Mouse (Mus musculus): ENCODE results near the gene Cnot3. TPM values are rescaled to one million over a fixed set of nuclear protein-coding genes. Genes with fewer than 3 reads are reported as not detected.

Cnot3 gene
- 5.7 TPM for polyA plus RNA-seq (2014; fragmentation: Illumina TruSeq; extraction: RNeasy Lipid Tissue Mini Kit (QIAGEN cat#74804); ENCODE audit: low read depth, low replicate concordance)

DNA sequence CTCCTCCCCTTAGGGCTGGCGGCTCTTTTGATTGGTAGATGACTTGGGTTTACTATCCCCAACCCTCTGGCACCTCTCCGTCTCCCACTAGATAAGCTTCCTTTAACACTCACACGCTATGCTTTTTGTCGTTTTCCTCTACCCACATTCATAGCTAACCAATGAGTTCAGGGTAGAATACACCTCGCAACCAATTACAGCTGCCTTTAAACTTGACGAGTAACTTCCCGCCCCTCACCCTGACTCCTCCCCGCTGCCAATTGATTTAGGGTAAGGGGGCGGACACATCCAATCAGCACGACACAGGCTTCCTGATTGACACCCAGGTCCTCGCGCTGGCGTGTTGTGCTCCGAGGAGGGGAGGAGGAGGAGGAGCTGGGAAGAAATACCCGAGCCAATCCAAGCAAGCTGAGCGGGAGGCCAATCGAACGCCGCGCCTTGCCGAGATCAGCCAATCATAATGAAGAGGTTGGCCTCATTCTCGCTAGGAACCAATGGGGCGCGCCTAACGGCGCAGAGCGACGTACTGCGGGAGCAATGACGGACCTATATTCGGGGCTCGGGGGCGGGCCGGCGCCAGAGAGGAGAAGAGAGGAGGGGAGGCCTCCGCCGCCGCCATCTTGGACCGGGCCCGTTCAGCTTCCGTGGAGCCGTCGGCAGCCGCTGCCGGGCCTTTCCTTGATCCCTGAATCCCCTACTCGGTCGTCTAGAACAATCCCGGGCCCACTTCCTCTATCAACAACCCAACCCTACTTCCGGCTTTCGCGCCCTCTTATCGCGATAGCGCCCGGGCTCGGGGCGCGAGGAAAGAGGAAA is at the start of gene Cnot3:
Cnot3 (plus strand) TSS at position 597 of the 816 bp plus-strand sequence.

GRCm38 (mm10) chr7:3616057-3616388 is 29.0 kb upstream of the Cnot3 start, which contains the start of gene Oscar:
Oscar (minus strand) TSS chr7:3616157.

DNA sequence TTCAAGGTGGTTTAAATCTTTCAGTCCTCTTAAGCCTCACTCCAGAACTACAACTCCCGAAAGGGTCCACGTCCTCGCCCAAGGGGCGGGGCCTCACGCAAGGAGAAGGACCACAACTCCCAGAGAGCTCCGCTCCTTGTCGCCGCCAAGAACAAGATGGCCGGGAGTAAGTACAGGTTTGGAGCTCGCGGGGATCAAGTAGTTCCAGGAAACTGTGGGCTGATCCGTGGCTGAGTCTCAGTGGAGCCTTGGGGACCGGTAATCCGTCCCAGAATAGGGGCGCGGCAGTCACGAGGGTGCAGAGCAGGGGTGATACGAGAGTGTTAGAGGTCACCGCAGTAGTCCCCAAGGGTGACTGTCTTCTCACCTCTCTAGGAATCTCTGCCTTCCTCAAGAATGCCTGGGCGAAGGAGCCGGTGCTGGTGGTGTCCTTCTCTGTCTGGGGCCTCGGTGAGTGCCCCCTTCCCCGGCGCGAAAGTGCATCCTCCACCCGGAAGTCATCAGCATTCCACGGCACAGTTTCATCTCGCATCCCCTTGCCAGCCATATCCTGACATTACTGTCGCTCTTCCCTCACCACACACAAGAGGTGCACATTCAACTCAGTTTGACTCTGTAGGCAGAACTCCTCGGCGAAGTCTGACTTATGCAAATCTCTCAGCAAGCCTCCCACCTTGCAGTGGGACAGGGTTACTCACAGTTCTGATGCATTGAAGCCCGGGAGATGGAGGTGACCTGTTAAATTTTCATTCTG is 27.6 kb upstream of the Cnot3 start, which contains the start of gene Ndufa3:
Ndufa3 (plus strand) TSS at position 132 of the 754 bp plus-strand sequence.

GRCm38 (mm10) chr7:3629543-3630477 is 15.3 kb upstream of the Cnot3 start, which contains the start of the genes Tfpt and Prpf31:
Tfpt (minus strand) TSS chr7:3629929.
Prpf31 (plus strand) TSS chr7:3629985.

DNA sequence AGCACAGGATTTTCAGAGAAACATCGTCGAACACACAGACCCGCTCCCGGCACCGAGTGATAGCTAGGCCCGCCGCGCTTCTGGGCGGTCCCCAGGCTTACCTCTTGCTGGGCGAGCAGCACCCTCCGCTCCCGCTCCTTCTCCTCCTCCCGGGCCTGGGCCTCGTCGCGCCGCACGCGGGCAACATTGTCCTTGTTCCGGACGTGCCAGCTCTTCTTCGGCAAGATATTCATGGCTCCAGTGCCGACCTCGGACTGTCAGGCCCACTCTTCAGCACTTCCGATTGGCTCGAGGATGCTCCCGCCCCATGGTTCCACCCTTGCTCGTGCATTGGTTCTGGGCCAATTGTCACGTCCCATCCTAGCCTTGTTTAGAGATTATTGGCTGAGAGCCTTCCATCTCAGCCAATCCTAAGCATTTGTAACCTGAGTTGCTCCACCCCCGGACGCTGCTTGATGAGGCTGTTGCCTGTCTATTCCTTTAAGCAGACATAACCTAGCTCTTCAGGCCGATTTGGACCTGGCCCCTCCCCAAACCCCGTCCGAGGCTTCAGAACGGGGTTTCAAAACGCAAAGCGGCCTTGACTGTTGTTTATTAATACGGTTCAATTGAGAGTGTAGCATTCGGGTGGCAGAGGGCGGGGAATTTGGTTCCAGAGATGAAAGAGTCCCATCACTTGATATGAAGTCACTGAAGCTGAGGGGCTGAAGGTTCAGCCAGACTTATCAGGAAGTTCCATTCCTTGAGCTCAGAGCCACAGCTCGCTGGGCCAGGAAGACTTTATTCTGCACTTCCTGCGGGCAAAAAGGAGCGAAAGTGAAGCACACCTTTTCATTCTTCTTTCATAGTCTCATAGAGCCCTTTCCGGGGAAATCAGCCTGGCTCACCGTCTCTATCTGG is 20.4 kb downstream of the Cnot3 start, which contains the start of gene Leng1:
Leng1 (minus strand) TSS at position 626 of the 900 bp plus-strand sequence.

GRCm38 (mm10) chr7:3677342-3677741 is 32.3 kb downstream of the Cnot3 start, which contains the start of gene Tmc4:
Tmc4 (minus strand) TSS chr7:3677553.

GRCm38 (mm10) chr7:3692382-3692986 is 47.4 kb downstream of the Cnot3 start, which contains the start of gene Tsen34:
Tsen34 (plus strand) TSS chr7:3692863.

GRCm38 (mm10) chr7:3692987-3693808 is 48.1 kb downstream of the Cnot3 start, which contains the start of gene Mboat7:
Mboat7 (minus strand) TSS chr7:3693523.

DNA sequence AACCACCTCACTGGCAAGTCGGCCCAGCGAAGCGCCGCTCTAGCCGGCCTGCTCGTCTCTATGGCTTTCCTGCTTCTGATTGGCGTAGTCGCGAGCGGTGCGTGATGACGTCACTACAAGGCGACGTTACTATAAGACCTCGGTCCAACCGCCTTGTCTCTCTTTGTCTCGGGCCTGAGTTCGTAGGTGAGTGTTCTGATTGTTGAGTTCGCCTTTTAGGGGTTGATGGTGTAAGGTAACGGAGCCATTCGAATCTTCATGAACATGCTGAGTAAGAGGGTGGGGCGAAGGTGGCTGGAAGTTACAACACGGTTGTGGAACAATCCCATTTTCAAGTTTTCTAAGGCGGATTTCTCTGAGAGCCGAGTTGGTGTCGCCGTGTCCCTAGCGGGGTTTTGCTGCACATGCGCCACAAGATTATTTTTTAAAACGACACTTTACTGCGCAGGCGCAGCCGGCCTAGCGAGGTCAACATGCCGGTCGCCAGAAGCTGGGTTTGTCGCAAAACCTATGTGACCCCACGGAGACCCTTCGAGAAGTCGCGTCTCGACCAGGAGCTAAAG is 58.9 kb downstream of the Cnot3 start, which contains the start of gene Rps9:
Rps9 (plus strand) TSS at position 115 of the 563 bp plus-strand sequence.

Other genes starting within 250 kb of the Cnot3 start
- not detected for gene Cacng6, start 221.1 kb upstream of the Cnot3 start, polyA plus RNA-seq (2014; fragmentation: Illumina TruSeq; extraction: RNeasy Lipid Tissue Mini Kit (QIAGEN cat#74804); ENCODE audit: low read depth, low replicate concordance)
- 1.9 TPM for gene Tarm1, start 142.6 kb upstream of the Cnot3 start, polyA plus RNA-seq (2014; fragmentation: Illumina TruSeq; extraction: RNeasy Lipid Tissue Mini Kit (QIAGEN cat#74804); ENCODE audit: low read depth, low replicate concordance)
- not detected for gene Oscar, start 29.1 kb upstream of the Cnot3 start, polyA plus RNA-seq (2014; fragmentation: Illumina TruSeq; extraction: RNeasy Lipid Tissue Mini Kit (QIAGEN cat#74804); ENCODE audit: low read depth, low replicate concordance)
- 32.4 TPM for gene Ndufa3, start 27.9 kb upstream of the Cnot3 start, polyA plus RNA-seq (2014; fragmentation: Illumina TruSeq; extraction: RNeasy Lipid Tissue Mini Kit (QIAGEN cat#74804); ENCODE audit: low read depth, low replicate concordance)
- not detected for gene Tfpt, start 15.3 kb upstream of the Cnot3 start, polyA plus RNA-seq (2014; fragmentation: Illumina TruSeq; extraction: RNeasy Lipid Tissue Mini Kit (QIAGEN cat#74804); ENCODE audit: low read depth, low replicate concordance)
- 20.0 TPM for gene Prpf31, start 15.3 kb upstream of the Cnot3 start, polyA plus RNA-seq (2014; fragmentation: Illumina TruSeq; extraction: RNeasy Lipid Tissue Mini Kit (QIAGEN cat#74804); ENCODE audit: low read depth, low replicate concordance)
- gene Leng1, start 20.6 kb downstream of the Cnot3 start, polyA plus RNA-seq (2014; fragmentation: Illumina TruSeq; extraction: RNeasy Lipid Tissue Mini Kit (QIAGEN cat#74804); ENCODE audit: low read depth, low replicate concordance): 7.0 TPM
- 16.7 TPM for gene Tmc4, start 32.3 kb downstream of the Cnot3 start, polyA plus RNA-seq (2014; fragmentation: Illumina TruSeq; extraction: RNeasy Lipid Tissue Mini Kit (QIAGEN cat#74804); ENCODE audit: low read depth, low replicate concordance)
- gene Tsen34, start 47.6 kb downstream of the Cnot3 start, polyA plus RNA-seq (2014; fragmentation: Illumina TruSeq; extraction: RNeasy Lipid Tissue Mini Kit (QIAGEN cat#74804); ENCODE audit: low read depth, low replicate concordance): 4.3 TPM
- gene Mboat7, start 48.3 kb downstream of the Cnot3 start, polyA plus RNA-seq (2014; fragmentation: Illumina TruSeq; extraction: RNeasy Lipid Tissue Mini Kit (QIAGEN cat#74804); ENCODE audit: low read depth, low replicate concordance): 36.5 TPM
- gene Rps9, start 58.7 kb downstream of the Cnot3 start, polyA plus RNA-seq (2014; fragmentation: Illumina TruSeq; extraction: RNeasy Lipid Tissue Mini Kit (QIAGEN cat#74804); ENCODE audit: low read depth, low replicate concordance): 7.2 TPM
- 0.97 TPM for gene Pirb, start 75.1 kb downstream of the Cnot3 start, polyA plus RNA-seq (2014; fragmentation: Illumina TruSeq; extraction: RNeasy Lipid Tissue Mini Kit (QIAGEN cat#74804); ENCODE audit: low read depth, low replicate concordance)
- not detected for gene Gm15448, start 180.4 kb downstream of the Cnot3 start, polyA plus RNA-seq (2014; fragmentation: Illumina TruSeq; extraction: RNeasy Lipid Tissue Mini Kit (QIAGEN cat#74804); ENCODE audit: low read depth, low replicate concordance)
- gene Pira2, start 199.8 kb downstream of the Cnot3 start, polyA plus RNA-seq (2014; fragmentation: Illumina TruSeq; extraction: RNeasy Lipid Tissue Mini Kit (QIAGEN cat#74804); ENCODE audit: low read depth, low replicate concordance): 0.20 TPM